Mouse (Mus musculus) erythroblast, embryonic 14.5 days (primary cell): ENCODE results near the gene Phtf2.

Experiments
- GATA1 ChIP-seq: IDR thresholded peaks from 2 replicates; pipeline ENCODE4 v1.6.1; 2012; ENCODE audit warnings: low read length, inconsistent platforms, mixed read lengths
- TAL1 ChIP-seq: IDR thresholded peaks from 3 replicates; pipeline ENCODE4 v1.6.1; 2012; ENCODE audit warnings: low read length, inconsistent platforms, mixed read lengths

DNA sequence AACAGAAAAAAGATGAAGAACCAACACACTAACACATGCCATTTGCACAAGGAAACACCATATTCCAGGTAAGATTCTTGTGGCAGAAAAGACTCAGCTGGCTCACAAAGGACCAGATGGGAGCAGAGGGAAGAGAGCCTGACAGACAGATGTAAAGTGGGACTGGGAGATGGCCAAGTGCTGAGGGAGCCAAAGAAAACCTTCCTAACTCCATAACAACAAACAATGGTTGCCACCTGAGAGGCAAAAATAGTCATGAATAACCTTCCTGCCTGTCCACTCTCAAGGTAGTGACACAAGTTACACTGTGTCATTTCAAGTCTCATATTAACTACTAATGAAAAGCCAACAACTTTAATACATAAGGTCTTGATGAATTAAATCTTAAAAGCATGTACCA, 60.8 kb downstream of the Phtf2 start:
- no peak for TF ChIP-seq TAL1
- no peak for TF ChIP-seq GATA1
